In the genomic region with DNA sequence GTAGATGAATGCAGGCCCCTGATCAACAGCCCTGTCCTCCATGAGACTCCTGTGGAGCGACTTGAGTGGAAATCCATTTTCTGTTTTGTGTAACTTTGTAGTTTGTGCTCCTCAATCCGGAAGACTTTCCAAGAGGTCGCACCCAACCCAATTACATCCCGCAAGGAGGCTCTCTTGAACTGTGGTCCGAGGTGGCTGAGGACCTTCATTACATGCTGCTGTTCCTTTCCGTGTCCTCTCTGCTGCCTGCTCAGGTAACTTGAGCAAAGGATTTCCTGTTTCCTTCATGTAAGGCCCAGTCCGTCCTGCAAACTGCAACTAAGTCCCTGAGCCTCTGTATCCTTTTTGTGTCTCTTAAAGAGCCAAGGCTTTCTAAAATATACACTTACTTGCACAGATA, we compare ENCODE assay signal across 10 mouse cellular contexts. TPM values are rescaled to one million over a fixed set of nuclear protein-coding genes. Genes with fewer than 3 reads are reported as not detected.
DNase-seq lines count a peak whose midpoint lies in the region; ATAC-seq and TF ChIP-seq lines count a peak whose summit lies in the region.
"Had no signal": no experiment of that assay in that cellular context is flagged by ENCODE, and none has a peak within 500 bp of the region (broad histone marks: within the 10 kb centered on the region; RNA-seq: fewer than 3 reads in every experiment).

No protein-coding gene starts in this region.

- peak overlapping the region; percentile 100 for H3K4me2 ChIP-seq in CH12.LX (ENCODE audit: insufficient read depth, low read depth, poor library complexity, severe bottlenecking)
- peak overlapping the region; percentile 34 for H3K4me2 ChIP-seq in forebrain, embryonic 13.5 days
- H3K4me2 ChIP-seq in liver, embryonic 11.5 days: peak overlapping the region; percentile 89

- H3K4me3 ChIP-seq in CH12.LX (replicated peaks in 1 of 3; ENCODE audit: low read depth in 2 of 3, low read length in 2 of 3, poor library complexity in 1 of 3): peak overlapping the region; percentile 35 to 59 (median 46)
- no peak overlapping the region for H3K4me3 ChIP-seq in forebrain, embryonic 13.5 days
- peak overlapping the region; percentile 39 for H3K4me3 ChIP-seq in liver, embryonic 11.5 days (ENCODE audit: low read depth, low read length)

- dilution Hi-C loops in CH12.LX (cut with MboI; ENCODE audit: extremely low pct_ligation_motif_present, extremely low pct_unique_long_range_greater_than_20kb, low sequenced_read_pairs): no loop called here

- no peaks in the 10 kb centered on the region for H3K9me3 ChIP-seq in CH12.LX (replicated peaks; ENCODE audit: low read length)
- H3K9me3 ChIP-seq in forebrain, embryonic 13.5 days (replicated peaks): no peaks in the 10 kb centered on the region
- H3K9me3 ChIP-seq in liver, embryonic 11.5 days (ENCODE audit: control insufficient read depth, low read length): no peaks in the 10 kb centered on the region

- TF ChIP-seq POLR2A in CH12.LX (IDR thresholded peaks at IDR 0.05; ENCODE audit: low read depth, low read length): peak; percentile 58

- H3K27me3 ChIP-seq in CH12.LX (replicated peaks): no peaks in the 10 kb centered on the region
- H3K27me3 ChIP-seq in forebrain, embryonic 13.5 days: 0 out of 2 replicates have a peak, but pooled peaks cover 3% of the 10 kb centered on the region
- H3K27me3 ChIP-seq in liver, embryonic 11.5 days (replicated peaks; ENCODE audit: control insufficient read depth, insufficient read depth, low read length): no peaks in the 10 kb centered on the region

- no peak for ATAC-seq in forebrain, embryonic 13.5 days
- ATAC-seq in liver, embryonic 11.5 days (replicated peaks; ENCODE audit: low FRiP score): no peak

- intact Hi-C loops in heart, postnatal 10 days (cut with DNase I): loop anchor here (5.0 kb wide), 2 partner anchors 303 to 1722 kb away; partner anchors contain the start of gene Hist1h1c

- in situ Hi-C loops in CH12.LX (cut with MboI; ENCODE audit: low pct_ligation_motif_present, low pct_unique_long_range_greater_than_20kb, low sequenced_read_pairs): loop anchor here (5.0 to 25.0 kb wide), 4 partner anchors 88 to 1572 kb away; partner anchors contain the start of gene Zfp184

- H3K9ac ChIP-seq in CH12.LX (ENCODE audit: insufficient read depth, low read depth): peak overlapping the region; percentile 97
- 0 out of 2 replicates have a peak overlapping the region, but pooled peaks have one; percentile 37 for H3K9ac ChIP-seq in forebrain, embryonic 13.5 days
- peak overlapping the region; percentile 27 for H3K9ac ChIP-seq in liver, embryonic 11.5 days (ENCODE audit: low read depth, low read length)

- TF ChIP-seq RAD21 in CH12.LX (IDR thresholded peaks at IDR 0.05; ENCODE audit: low read depth, low read length): no peak

- H3K36me3 ChIP-seq in CH12.LX (replicated peaks in 1 of 2; ENCODE audit: control insufficient read depth in 1 of 2, insufficient read depth in 1 of 2, low read length in 1 of 2): no peaks in the 10 kb centered on the region
- no peaks in the 10 kb centered on the region for H3K36me3 ChIP-seq in forebrain, embryonic 13.5 days (ENCODE audit: poor library complexity, severe bottlenecking)
- H3K36me3 ChIP-seq in liver, embryonic 11.5 days (ENCODE audit: control insufficient read depth, insufficient read depth, low read length): no peaks in the 10 kb centered on the region

- no peak for TF ChIP-seq CTCF in CH12.LX (conservative IDR thresholded peaks at IDR 0.05 in 1 of 2, IDR thresholded peaks at IDR 0.05 in 1 of 2; ENCODE audit: low read depth in 2 of 2, low read length in 2 of 2)

- H3K4me1 ChIP-seq in CH12.LX (ENCODE audit: control insufficient read depth in 1 of 2, insufficient read depth in 2 of 2): peaks cover 0 to 5% of the 10 kb centered on the region in 2 experiments; a peak in 2 of 4 replicates
- H3K4me1 ChIP-seq in forebrain, embryonic 13.5 days: peaks cover 20% of the 10 kb centered on the region
- H3K4me1 ChIP-seq in liver, embryonic 11.5 days (replicated peaks; ENCODE audit: control insufficient read depth, insufficient read depth, low read length): peaks cover 14% of the 10 kb centered on the region

- DNase-seq in heart, adult 11 months: peak; percentile 83
- DNase-seq in heart, postnatal 10 days: no peak
- DNase-seq in CH12.LX (ENCODE audit: extremely low read depth): peak; percentile 76
- peak; percentile 43 for DNase-seq in liver, embryonic 11.5 days (ENCODE audit: low spot score)
- no peak for DNase-seq in adrenal gland, adult 2 months
- DNase-seq in urinary bladder, postnatal 14 days (ENCODE audit: low spot score): no peak
- no peak for DNase-seq in T-cell, adult 2 months (ENCODE audit: low spot score)
- DNase-seq: kidney, postnatal 10 days had no signal

- 11% methylated on average over 7 of the region's 7 CpGs for WGBS in forebrain, embryonic 13.5 days
- 18% methylated on average over 7 of the region's 7 CpGs for WGBS in liver, embryonic 11.5 days

- TF ChIP-seq EP300 in CH12.LX (IDR thresholded peaks at IDR 0.05; ENCODE audit: low read length): no peak

- no peaks in the 10 kb centered on the region for H3K79me2 ChIP-seq in CH12.LX (replicated peaks; ENCODE audit: control insufficient read depth, extremely low read depth, insufficient read depth, poor library complexity, severe bottlenecking)

- peak overlapping the region; percentile 61 for H3K27ac ChIP-seq in CH12.LX (ENCODE audit: insufficient read depth, low read depth)
- no peak overlapping the region for H3K27ac ChIP-seq in forebrain, embryonic 13.5 days
- H3K27ac ChIP-seq in liver, embryonic 11.5 days (ENCODE audit: low read depth, low read length): peak overlapping the region; percentile 49; the same call in 1 of the 2 replicates

TF ChIP-seq in CH12.LX, 34 proteins besides CTCF, POLR2A, EP300 and RAD21:
- TF ChIP-seq TBP (conservative IDR thresholded peaks at IDR 0.05; ENCODE audit: low read depth, low read length) (peak; percentile 77), JUN (IDR thresholded peaks at IDR 0.05; ENCODE audit: insufficient read depth, low read depth, low read length) (no peak)
TF ChIP-seq in CH12.LX: peak in this region for 1.

RNA-seq across cellular contexts. Expression of gene Abt1, which starts 10.8 kb away (rescaled TPM):
- 1 to 10 TPM; 5.3 to 5.6 TPM for total RNA-seq in heart, postnatal 10 days (2021)
- 10.1 and 13.1 TPM in 2 replicates for total RNA-seq in CH12.LX (2012; rRNA removed)
- 14.4 and 15.4 TPM in 2 replicates for total RNA-seq in CH12.LX (2014; rRNA removed)
- 11.7 and 12.9 TPM in 2 replicates for polyA plus RNA-seq in CH12.LX (2012; ENCODE audit: insufficient read length, low read depth)
- 12.4 and 13.4 TPM in 2 replicates for polyA plus RNA-seq in forebrain, embryonic 13.5 days (2015; fragmentation: Nextera tagmentation; extraction: Ambion mirVana)
- 13.1 and 13.4 TPM in 2 replicates for polyA plus RNA-seq in liver, embryonic 11.5 days (2014; fragmentation: Nextera tagmentation; extraction: Ambion mirVana)
- 1 to 10 TPM; 7.0 to 8.5 TPM for total RNA-seq in adrenal gland, adult 2 months (2021)
- 1.1 TPM in 2 replicates for polyA plus RNA-seq in adrenal gland, adult 2 months (2012; rRNA removed)

RNA-seq across cellular contexts. Expression of gene Btn1a1, which starts 31.3 kb away (rescaled TPM):
- total RNA-seq in heart, postnatal 10 days (2021): not detected
- total RNA-seq in CH12.LX (2012; rRNA removed): 0.38 and 0.51 TPM in 2 replicates
- total RNA-seq in CH12.LX (2014; rRNA removed): 0.20 TPM in 2 replicates
- polyA plus RNA-seq in CH12.LX (2012; ENCODE audit: insufficient read length, low read depth): 0.08 and 0.21 TPM in 2 replicates
- polyA plus RNA-seq in forebrain, embryonic 13.5 days (2015; fragmentation: Nextera tagmentation; extraction: Ambion mirVana): not detected in 2 replicates
- 1.8 and 2.2 TPM in 2 replicates for polyA plus RNA-seq in liver, embryonic 11.5 days (2014; fragmentation: Nextera tagmentation; extraction: Ambion mirVana)
- total RNA-seq in adrenal gland, adult 2 months (2021): not detected
- not detected in 2 replicates for polyA plus RNA-seq in adrenal gland, adult 2 months (2012; rRNA removed)
- polyA plus RNA-seq: C2C12 had no signal

RNA-seq across cellular contexts. Expression of gene Btn2a2, which starts 54.2 kb away (rescaled TPM):
- not detected for total RNA-seq in heart, postnatal 10 days (2021)
- total RNA-seq in CH12.LX (2012; rRNA removed): 1.1 and 1.3 TPM in 2 replicates
- 1.2 and 1.3 TPM in 2 replicates for total RNA-seq in CH12.LX (2014; rRNA removed)
- polyA plus RNA-seq in CH12.LX (2012; ENCODE audit: insufficient read length, low read depth): 2.1 and 2.8 TPM in 2 replicates
- 0.08 and 0.21 TPM in 2 replicates for polyA plus RNA-seq in forebrain, embryonic 13.5 days (2015; fragmentation: Nextera tagmentation; extraction: Ambion mirVana)
- 0.08 and 0.32 TPM in 2 replicates for polyA plus RNA-seq in liver, embryonic 11.5 days (2014; fragmentation: Nextera tagmentation; extraction: Ambion mirVana)
- total RNA-seq in adrenal gland, adult 2 months (2021): not detected
- not detected in 2 replicates for polyA plus RNA-seq in adrenal gland, adult 2 months (2012; rRNA removed)

Comparison
In these comparisons a context has a peak if more than half of its experiments do, and no peak if none do; other contexts are left out.
1. DNase-seq: peak in heart, adult 11 months (single experiment), CH12.LX (single experiment) and liver, embryonic 11.5 days (single experiment); none in heart, postnatal 10 days (0 of 2), adrenal gland, adult 2 months (single experiment), urinary bladder, postnatal 14 days (single experiment) and T-cell, adult 2 months (single experiment).
2. H3K4me2 ChIP-seq: peak in every context shown above with its lines; median percentile 100 in CH12.LX; 89 in liver, embryonic 11.5 days; 34 in forebrain, embryonic 13.5 days.
3. H3K9ac ChIP-seq: peak in every context shown above with its lines; median percentile 97 in CH12.LX; 37 in forebrain, embryonic 13.5 days; 27 in liver, embryonic 11.5 days.